12 mouse cellular contexts compared by ENCODE assay signal in the genomic region with DNA sequence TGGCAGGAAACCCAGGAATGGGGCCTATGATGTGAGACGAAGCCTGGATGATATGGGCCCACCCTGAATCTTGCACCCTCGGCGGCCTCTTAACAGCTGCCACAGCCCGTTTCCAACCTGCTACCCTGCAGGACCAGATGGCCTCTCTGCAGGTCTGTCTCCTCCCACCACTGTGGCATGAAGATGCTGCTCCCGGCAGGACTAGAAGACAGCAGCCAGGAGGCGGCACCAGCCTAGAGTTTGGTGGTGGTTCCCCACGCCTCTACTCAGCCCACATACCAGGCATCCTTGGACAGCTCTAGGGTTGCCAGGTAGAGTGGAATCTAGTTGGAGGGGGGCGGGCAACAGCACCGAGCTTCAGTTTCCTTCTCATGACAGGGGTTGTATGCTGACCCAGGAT.
A peak's percentile ranks its signal among the peaks of the same experiment; 100 is the strongest.
DNase-seq lines count a peak whose midpoint lies in the region; ATAC-seq lines count a peak whose summit lies in the region.
"Had no signal": no experiment of that assay in that cellular context is flagged by ENCODE, and none has a peak within 500 bp of the region (broad histone marks: within the 10 kb centered on the region; RNA-seq: fewer than 3 reads in every experiment).

No protein-coding gene starts in this region.

- 0 out of 2 replicates have a peak, but pooled peaks have one; percentile 8 for ATAC-seq in common myeloid progenitor, adult 5-6 weeks (replicated peaks; ENCODE audit: low read depth, poor library complexity, severe bottlenecking)
- ATAC-seq: midbrain, embryonic 15.5 days had no signal

- peak; percentile 4 to 29 for DNase-seq in frontal cortex, adult 2 months (ENCODE audit: extremely low spot score in 1 of 2, low spot score in 1 of 2)
- DNase-seq in frontal cortex, postnatal 10 days (ENCODE audit: low spot score in 2 of 2): no peak
- peak; percentile 14 to 37 for DNase-seq in left cerebral cortex, adult 18-20 months (ENCODE audit: low spot score in 2 of 2)
- DNase-seq in left cerebral cortex, postnatal 10 days (ENCODE audit: extremely low spot score in 1 of 2, low spot score in 2 of 2): no peak
- peak; percentile 64 for DNase-seq in cerebellum, adult 11 months
- no peak for DNase-seq in gastrocnemius, postnatal 14 days
- no peak for DNase-seq in ovary, adult 18-20 months (ENCODE audit: low spot score)
- DNase-seq: gastrocnemius, postnatal 25 days; lung, postnatal 10 days; thymus, postnatal 14 days had no signal

- intact Hi-C loops in left cerebral cortex, postnatal 10 days (cut with DNase I): no loop called here
- intact Hi-C loops in gastrocnemius, postnatal 14 days (cut with DNase I; ENCODE audit: low total_unique reads): no loop called here

Comparison
In these comparisons a context has a peak if more than half of its experiments do, and no peak if none do; other contexts are left out.
1. DNase-seq: peak in frontal cortex, adult 2 months (2 of 2), left cerebral cortex, adult 18-20 months (2 of 2) and cerebellum, adult 11 months (single experiment); none in frontal cortex, postnatal 10 days (0 of 2), left cerebral cortex, postnatal 10 days (0 of 2), gastrocnemius, postnatal 14 days (single experiment) and ovary, adult 18-20 months (single experiment).